Mouse (Mus musculus) midbrain, embryonic 16.5 days (tissue): ENCODE results near the gene Mreg. TPM values are rescaled to one million over a fixed set of nuclear protein-coding genes. Genes with fewer than 3 reads are reported as not detected.

Source experiments
- ATAC-seq: fragments of 200-750 bp; cut with Nextera tagmentation; 2 replicates; pipeline ENCODE4 v1.8.0; 2017; ENCODE audit warnings: moderate TSS enrichment
- H3K27ac ChIP-seq: fragments of 300-500 bp; sonication (generic); 2 replicates; pipeline ENCODE4 v1.5.1; 2014; ENCODE audit warnings: mild to moderate bottlenecking, low read length, mixed read lengths
- H3K27me3 ChIP-seq: fragments of 300-500 bp; sonication (generic); 2 replicates; pipeline ENCODE4 v1.6.1; 2014; ENCODE audit warnings: low read depth, low read length, mixed read lengths; ENCODE audit not compliant: control insufficient read depth, insufficient read depth
- H3K36me3 ChIP-seq: fragments of 300-500 bp; sonication (generic); 2 replicates; pipeline ENCODE4 v1.6.1; 2014; ENCODE audit warnings: mild to moderate bottlenecking, low read length, moderate library complexity, mixed read lengths; ENCODE audit not compliant: control insufficient read depth, insufficient read depth
- H3K4me1 ChIP-seq: fragments of 300-500 bp; sonication (generic); 2 replicates; pipeline ENCODE4 v1.6.1; 2014; ENCODE audit warnings: mild to moderate bottlenecking, low read length, mixed read lengths; ENCODE audit not compliant: control insufficient read depth, insufficient read depth
- H3K4me2 ChIP-seq: fragments of 300-500 bp; sonication (generic); 2 replicates; pipeline ENCODE4 v1.6.1; 2014; ENCODE audit warnings: mild to moderate bottlenecking, low read length, mixed read lengths
- H3K4me3 ChIP-seq: fragments of 300-500 bp; sonication (generic); 2 replicates; pipeline ENCODE4 v1.5.1; 2014; ENCODE audit warnings: low read depth, mild to moderate bottlenecking, low read length, moderate library complexity, mixed read lengths
- H3K9ac ChIP-seq: fragments of 300-500 bp; sonication (generic); 2 replicates; pipeline ENCODE4 v1.6.1; 2014; ENCODE audit warnings: low read depth, low read length, mixed read lengths
- H3K9me3 ChIP-seq: fragments of 300-500 bp; sonication (generic); replicated peaks from 2 replicates; pipeline ENCODE4 v1.6.1; 2014; ENCODE audit warnings: mild to moderate bottlenecking, low read length, mixed read lengths; ENCODE audit not compliant: control insufficient read depth, poor library complexity, severe bottlenecking
- WGBS: fragments of 180-500 bp; shearing (Covaris S2); extraction: QIAGEN DNeasy Blood & Tissue Kit; methylation state at CpG from one replicate; pipeline ENCODE4 v1.1.7; 2014; 5-methylcytosine and 5-hydroxymethylcytosine counted together
- polyA plus RNA-seq: library from polyadenylated mRNA; unstranded; fragments of >200 nt; fragmentation: Nextera tagmentation; extraction: Ambion mirVana; gene quantifications from 2 replicates; pipeline ENCODE4 v1.2.1, GENCODE M21; 2015

Gene Mreg
- polyA plus RNA-seq, 1 experiment from 2014 or later: 1.9 TPM

GRCm38 (mm10) chr1:72218626-72219025 is 6.5 kb upstream of the Mreg start:
- Histone ChIP-seq H3K4me1 (no peaks in the 10 kb centered on the region), H3K27me3 (no peaks in the 10 kb centered on the region), H3K27ac (no peak overlapping the region), H3K4me3 (no peak overlapping the region), H3K9me3 (no peaks in the 10 kb centered on the region), H3K36me3 (no peaks in the 10 kb centered on the region), H3K4me2 (no peak overlapping the region), H3K9ac (no peak overlapping the region)
- ATAC-seq: no peak
- WGBS: 81% methylated on average over 2 of the region's 2 CpGs

- Histone ChIP-seq H3K36me3 (no peaks in the 10 kb centered on the region), H3K4me3 (no peak overlapping the region), H3K9me3 (no peaks in the 10 kb centered on the region), H3K4me1 (peaks cover 6% of the 10 kb centered on the region; the same call in 1 of the 2 replicates), H3K9ac (no peak overlapping the region), H3K4me2 (no peak overlapping the region), H3K27ac (no peak overlapping the region), H3K27me3 (no peaks in the 10 kb centered on the region)
- WGBS: 91% methylated on average over 7 of the region's 7 CpGs
- no peak for ATAC-seq
Observed at GRCm38 (mm10) chr1:72216761-72217160, 4.7 kb upstream of the Mreg start.

- ATAC-seq: no peak
- Histone ChIP-seq H3K9me3 (no peaks in the 10 kb centered on the region), H3K27me3 (no peaks in the 10 kb centered on the region; the same call in 1 of the 2 replicates), H3K4me1 (peaks cover 15% of the 10 kb centered on the region), H3K27ac (no peak overlapping the region), H3K4me2 (no peak overlapping the region), H3K4me3 (no peak overlapping the region), H3K36me3 (no peaks in the 10 kb centered on the region), H3K9ac (no peak overlapping the region)
- 72% methylated on average over 4 of the region's 4 CpGs for WGBS
Observed at GRCm38 (mm10) chr1:72215174-72215573, 3.1 kb upstream of the Mreg start.

- ATAC-seq: no peak
Observed at GRCm38 (mm10) chr1:72214470-72214961, 2.4 kb upstream of the Mreg start.

GRCm38 (mm10) chr1:72213954-72214353 is 1.8 kb upstream of the Mreg start:
- ATAC-seq: no peak

More at GRCm38 (mm10) chr1:72214470-72214961, 2.4 kb upstream of the Mreg start:
- Histone ChIP-seq H3K27me3 (no peaks in the 10 kb centered on the region; the same call in 1 of the 2 replicates), H3K4me1 (peaks cover 15% of the 10 kb centered on the region), H3K4me2 (no peak overlapping the region), H3K9me3 (no peaks in the 10 kb centered on the region), H3K36me3 (no peaks in the 10 kb centered on the region), H3K9ac (no peak overlapping the region), H3K27ac (no peak overlapping the region), H3K4me3 (no peak overlapping the region)
- 56% methylated on average over 7 of the region's 7 CpGs for WGBS

GRCm38 (mm10) chr1:72210803-72211679 is 1.1 kb downstream of the Mreg start:
- WGBS: 22% methylated on average over 17 of the region's 17 CpGs
- ATAC-seq: no peak

More at GRCm38 (mm10) chr1:72213954-72214353, 1.8 kb upstream of the Mreg start:
- Histone ChIP-seq H3K27ac (no peak overlapping the region), H3K9ac (no peak overlapping the region), H3K4me2 (no peak overlapping the region), H3K9me3 (no peaks in the 10 kb centered on the region), H3K4me3 (no peak overlapping the region), H3K27me3 (no peaks in the 10 kb centered on the region; the same call in 1 of the 2 replicates), H3K4me1 (peaks cover 15% of the 10 kb centered on the region), H3K36me3 (no peaks in the 10 kb centered on the region)
- WGBS: 83% methylated on average over 3 of the region's 3 CpGs

GRCm38 (mm10) chr1:72208095-72208494 is 4.0 kb downstream of the Mreg start:
- Histone ChIP-seq H3K4me3 (no peak overlapping the region), H3K4me1 (peaks cover 15% of the 10 kb centered on the region), H3K27ac (no peak overlapping the region), H3K36me3 (no peaks in the 10 kb centered on the region), H3K4me2 (no peak overlapping the region), H3K27me3 (no peaks in the 10 kb centered on the region; the same call in 1 of the 2 replicates), H3K9ac (no peak overlapping the region), H3K9me3 (no peaks in the 10 kb centered on the region)
- ATAC-seq: no peak
- WGBS: 92% methylated on average over 5 of the region's 5 CpGs

More at GRCm38 (mm10) chr1:72210803-72211679, 1.1 kb downstream of the Mreg start:
- Histone ChIP-seq H3K9me3 (no peaks in the 10 kb centered on the region), H3K4me1 (peaks cover 15% of the 10 kb centered on the region), H3K4me2 (peak overlapping the region; percentile 100), H3K27ac (no peak overlapping the region), H3K4me3 (peak overlapping the region; percentile 83), H3K27me3 (no peaks in the 10 kb centered on the region; the same call in 1 of the 2 replicates), H3K9ac (peak overlapping the region; percentile 85), H3K36me3 (no peaks in the 10 kb centered on the region)

- no peak for ATAC-seq
- no peak overlapping the region for H3K9ac ChIP-seq
- H3K4me2 ChIP-seq: no peak overlapping the region
- no peak overlapping the region for H3K27ac ChIP-seq
- no peak overlapping the region for H3K4me3 ChIP-seq
- no peaks in the 10 kb centered on the region for H3K36me3 ChIP-seq
- no peaks in the 10 kb centered on the region for H3K4me1 ChIP-seq
- no peaks in the 10 kb centered on the region for H3K9me3 ChIP-seq
- H3K27me3 ChIP-seq: no peaks in the 10 kb centered on the region
- 70% methylated on average over 3 of the region's 3 CpGs for WGBS
Observed at GRCm38 (mm10) chr1:72205113-72205512, 7.0 kb downstream of the Mreg start.

GRCm38 (mm10) chr1:72203204-72203603 is 8.9 kb downstream of the Mreg start:
- no peaks in the 10 kb centered on the region for H3K27me3 ChIP-seq
- H3K27ac ChIP-seq: no peak overlapping the region
- H3K4me2 ChIP-seq: no peak overlapping the region
- H3K9ac ChIP-seq: no peak overlapping the region
- H3K36me3 ChIP-seq: no peaks in the 10 kb centered on the region
- no peak for ATAC-seq
- H3K4me3 ChIP-seq: no peak overlapping the region
- H3K9me3 ChIP-seq: no peaks in the 10 kb centered on the region
- 86% methylated on average over 9 of the region's 9 CpGs for WGBS
- H3K4me1 ChIP-seq: peaks cover under 1% of the 10 kb centered on the region; the same call in 1 of the 2 replicates
